Mouse (Mus musculus) liver, embryonic 11.5 days (tissue): ENCODE measurements at regions not wholly inside any gene's neighbourhood (a gene's known extent, or its start where the extent isn't known, plus 50 kb on each side); places are given as distances from the start of the nearest gene placed in this dataset.

ENCODE experiments used
- ATAC-seq: fragments of 200-750 bp; cut with Nextera tagmentation; replicated peaks from 2 replicates; pipeline ENCODE4 v1.8.0; 2017; ENCODE audit warnings: moderate number of reproducible peaks, mild to moderate bottlenecking, moderate TSS enrichment, moderate library complexity; ENCODE audit not compliant: low FRiP score
- DNase-seq: peaks from one replicate; pipeline ENCODE4 v3.0.0-alpha.2; 2017; ENCODE audit warnings: low spot score
- H3K27ac ChIP-seq: fragments of 300-500 bp; sonication (generic); 2 replicates; pipeline ENCODE4 v1.5.1; 2014; ENCODE audit warnings: mild to moderate bottlenecking, low read depth, low read length, control low read depth
- H3K27me3 ChIP-seq: fragments of 300-500 bp; sonication (generic); replicated peaks from 2 replicates; pipeline ENCODE4 v1.6.1; 2014; ENCODE audit warnings: low read length, mixed read lengths; ENCODE audit not compliant: control insufficient read depth, insufficient read depth
- H3K36me3 ChIP-seq: fragments of 300-500 bp; sonication (generic); 2 replicates; pipeline ENCODE4 v1.6.1; 2014; ENCODE audit warnings: mild to moderate bottlenecking, low read length, moderate library complexity, mixed read lengths; ENCODE audit not compliant: control insufficient read depth, insufficient read depth
- H3K4me1 ChIP-seq: fragments of 300-500 bp; sonication (generic); replicated peaks from 2 replicates; pipeline ENCODE4 v1.6.1; 2014; ENCODE audit warnings: low read length, mixed read lengths; ENCODE audit not compliant: control insufficient read depth, insufficient read depth
- H3K4me2 ChIP-seq: fragments of 300-500 bp; sonication (generic); 2 replicates; pipeline ENCODE4 v1.6.1; 2014; ENCODE audit warnings: mild to moderate bottlenecking, control low read depth, moderate library complexity
- H3K4me3 ChIP-seq: fragments of 300-500 bp; sonication (generic); 2 replicates; pipeline ENCODE4 v1.5.1; 2014; ENCODE audit warnings: low read depth, low read length, control low read depth
- H3K9ac ChIP-seq: fragments of 300-500 bp; sonication (generic); 2 replicates; pipeline ENCODE4 v1.6.1; 2014; ENCODE audit warnings: low read depth, low read length, control low read depth
- H3K9me3 ChIP-seq: fragments of 300-500 bp; sonication (generic); 2 replicates; pipeline ENCODE4 v1.6.1; 2016; ENCODE audit warnings: low read length, inconsistent platforms, mixed read lengths; ENCODE audit not compliant: control insufficient read depth
- WGBS: fragments of 180-500 bp; shearing (Covaris S2); extraction: QIAGEN DNeasy Blood & Tissue Kit; methylation state at CpG from one replicate; pipeline ENCODE4 v1.1.7; 2014; 5-methylcytosine and 5-hydroxymethylcytosine counted together

- Histone ChIP-seq H3K27me3 (no peaks in the 10 kb centered on the region), H3K4me1 (no peaks in the 10 kb centered on the region), H3K4me3 (no peak overlapping the region), H3K27ac (no peak overlapping the region), H3K9ac (no peak overlapping the region), H3K9me3 (no peaks in the 10 kb centered on the region), H3K4me2 (no peak overlapping the region), H3K36me3 (no peaks in the 10 kb centered on the region)
- ATAC-seq (no peak), DNase-seq (no peak)
Measured at GRCm38 (mm10) chr1:89373806-89374205, 80.8 kb upstream of the Agap1 start.

- Histone ChIP-seq H3K27me3 (no peaks in the 10 kb centered on the region), H3K36me3 (no peaks in the 10 kb centered on the region), H3K9ac (no peak overlapping the region), H3K27ac (no peak overlapping the region), H3K9me3 (no peaks in the 10 kb centered on the region), H3K4me3 (no peak overlapping the region), H3K4me2 (no peak overlapping the region), H3K4me1 (no peaks in the 10 kb centered on the region)
- WGBS: 84% methylated on average over 2 of the region's 2 CpGs
- ATAC-seq (no peak), DNase-seq (no peak)
Measured at GRCm38 (mm10) chr1:89374271-89374670, 80.3 kb upstream of the Agap1 start.

- H3K36me3 ChIP-seq: no peaks in the 10 kb centered on the region
- no peak overlapping the region for H3K4me3 ChIP-seq
- DNase-seq (no peak), ATAC-seq (no peak)
- H3K27me3 ChIP-seq: no peaks in the 10 kb centered on the region
- no peaks in the 10 kb centered on the region for H3K4me1 ChIP-seq
- H3K9me3 ChIP-seq: no peaks in the 10 kb centered on the region
- H3K4me2 ChIP-seq: no peak overlapping the region
- no peak overlapping the region for H3K27ac ChIP-seq
- 70% methylated on average over 6 of the region's 6 CpGs for WGBS
- H3K9ac ChIP-seq: no peak overlapping the region
Measured at GRCm38 (mm10) chr1:89382021-89382420, 72.6 kb upstream of the Agap1 start.

GRCm38 (mm10) chr1:89385111-89385510 is 69.5 kb upstream of the Agap1 start:
- no peaks in the 10 kb centered on the region for H3K36me3 ChIP-seq
- H3K9me3 ChIP-seq: no peaks in the 10 kb centered on the region
- DNase-seq (no peak), ATAC-seq (no peak)
- no peaks in the 10 kb centered on the region for H3K4me1 ChIP-seq
- H3K27me3 ChIP-seq: no peaks in the 10 kb centered on the region
- no peak overlapping the region for H3K4me3 ChIP-seq
- WGBS: 59% methylated on average over 6 of the region's 6 CpGs
- H3K4me2 ChIP-seq: no peak overlapping the region
- no peak overlapping the region for H3K27ac ChIP-seq
- H3K9ac ChIP-seq: no peak overlapping the region

- no peak overlapping the region for H3K27ac ChIP-seq
- H3K9me3 ChIP-seq: no peaks in the 10 kb centered on the region
- H3K4me1 ChIP-seq: no peaks in the 10 kb centered on the region
- ATAC-seq: no peak
- WGBS: 61% methylated on average over 4 of the region's 4 CpGs
- H3K27me3 ChIP-seq: no peaks in the 10 kb centered on the region
- no peak overlapping the region for H3K4me3 ChIP-seq
- no peak for DNase-seq
- no peak overlapping the region for H3K4me2 ChIP-seq
- no peaks in the 10 kb centered on the region for H3K36me3 ChIP-seq
- H3K9ac ChIP-seq: no peak overlapping the region
Measured at GRCm38 (mm10) chr1:89392711-89393110, 61.9 kb upstream of the Agap1 start.

GRCm38 (mm10) chr1:89394471-89394870 is 60.1 kb upstream of the Agap1 start:
- Histone ChIP-seq H3K4me1 (no peaks in the 10 kb centered on the region), H3K4me3 (no peak overlapping the region), H3K4me2 (no peak overlapping the region), H3K36me3 (no peaks in the 10 kb centered on the region), H3K27ac (no peak overlapping the region), H3K9me3 (no peaks in the 10 kb centered on the region), H3K9ac (no peak overlapping the region), H3K27me3 (no peaks in the 10 kb centered on the region)
- 73% methylated on average over 7 of the region's 7 CpGs for WGBS
- no peak for ATAC-seq
- DNase-seq: no peak

- DNase-seq (no peak), ATAC-seq (no peak)
- no peaks in the 10 kb centered on the region for H3K36me3 ChIP-seq
- no peak overlapping the region for H3K4me2 ChIP-seq
- H3K9ac ChIP-seq: no peak overlapping the region
- WGBS: 76% methylated on average over 10 of the region's 10 CpGs
- no peaks in the 10 kb centered on the region for H3K9me3 ChIP-seq
- H3K27me3 ChIP-seq: no peaks in the 10 kb centered on the region
- H3K4me3 ChIP-seq: no peak overlapping the region
- no peaks in the 10 kb centered on the region for H3K4me1 ChIP-seq
- H3K27ac ChIP-seq: no peak overlapping the region
Measured at GRCm38 (mm10) chr1:89400734-89401202, 53.8 kb upstream of the Agap1 start.

- WGBS: 75% methylated on average over 5 of the region's 5 CpGs
- H3K4me2 ChIP-seq: no peak overlapping the region
- H3K27ac ChIP-seq: no peak overlapping the region
- no peaks in the 10 kb centered on the region for H3K4me1 ChIP-seq
- DNase-seq (no peak), ATAC-seq (no peak)
- H3K27me3 ChIP-seq: no peaks in the 10 kb centered on the region
- 0 out of 2 replicates have a peak, but pooled peaks cover under 1% of the 10 kb centered on the region for H3K9me3 ChIP-seq
- H3K9ac ChIP-seq: no peak overlapping the region
- H3K36me3 ChIP-seq: no peaks in the 10 kb centered on the region
- no peak overlapping the region for H3K4me3 ChIP-seq
Measured at GRCm38 (mm10) chr1:89402513-89403210, 51.9 kb upstream of the Agap1 start.

- H3K4me1 ChIP-seq: no peaks in the 10 kb centered on the region
- WGBS: 68% methylated on average over 7 of the region's 7 CpGs
- no peak overlapping the region for H3K27ac ChIP-seq
- H3K4me2 ChIP-seq: no peak overlapping the region
- 0 out of 2 replicates have a peak, but pooled peaks cover 2% of the 10 kb centered on the region for H3K9me3 ChIP-seq
- H3K36me3 ChIP-seq: no peaks in the 10 kb centered on the region
- no peak for DNase-seq
- no peak for ATAC-seq
- H3K4me3 ChIP-seq: no peak overlapping the region
- no peak overlapping the region for H3K9ac ChIP-seq
- H3K27me3 ChIP-seq: no peaks in the 10 kb centered on the region
Measured at GRCm38 (mm10) chr1:89403551-89404050, 51.0 kb upstream of the Agap1 start.
